Mouse (Mus musculus) testis, adult 10 weeks (tissue): Measurements from ENCODE around the gene Clcc1. TPM values are rescaled to one million over a fixed set of nuclear protein-coding genes. Genes with fewer than 3 reads are reported as not detected.

Experiments
- polyA plus RNA-seq: library from polyadenylated mRNA; stranded (reverse); fragments of 350-450 nt; fragmentation: Illumina TruSeq; extraction: RNeasy Lipid Tissue Mini Kit (QIAGEN cat#74804); gene quantifications from one replicate; pipeline ENCODE4 v1.2.3, GENCODE M21; 2014; ENCODE audit warnings: low read depth, low replicate concordance

Clcc1 gene
- 20.2 TPM for polyA plus RNA-seq

DNA sequence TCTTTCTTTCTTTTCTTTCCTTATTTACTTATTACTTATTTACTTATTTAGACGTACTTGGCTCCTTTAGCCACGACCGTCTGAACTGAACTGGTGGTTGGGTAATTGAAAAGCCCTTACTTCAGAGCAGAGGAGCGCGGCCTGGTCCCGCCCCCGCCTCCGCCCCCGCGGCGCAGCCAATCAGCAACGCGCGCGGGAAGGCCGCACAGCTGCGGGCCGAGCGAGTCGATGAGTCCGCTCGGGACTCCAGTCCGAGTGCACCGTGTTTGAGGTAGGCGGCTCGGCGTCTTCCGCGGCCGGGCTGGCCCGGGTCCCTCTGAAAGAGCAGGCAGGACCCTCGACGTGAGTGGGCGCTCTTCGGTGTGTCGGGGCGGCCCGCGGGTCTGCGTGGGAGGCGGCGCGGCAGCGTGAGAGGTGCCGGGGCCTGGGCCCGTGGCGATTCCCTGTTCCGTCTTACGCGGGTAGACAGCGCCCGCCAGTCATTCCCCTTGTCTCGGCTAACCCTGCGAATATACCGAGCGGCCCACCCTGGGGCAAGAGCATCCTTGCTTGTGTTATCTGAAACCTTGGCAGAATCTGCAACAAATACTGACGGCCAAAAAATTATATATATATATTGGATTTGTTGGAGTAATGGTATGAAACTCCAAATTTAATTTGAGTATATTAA is at the start of gene Clcc1:
Gene Clcc1 (plus strand): TSS at position 204 of the 670 bp plus-strand sequence.

GRCm38 (mm10) chr3:108722036-108722872 is 68.5 kb downstream of the Clcc1 start, which contains the start of gene Gpsm2:
Gene Gpsm2 (minus strand): TSS chr3:108722309.

Other genes starting within 250 kb of the Clcc1 start
- 0.48 TPM for gene Celsr2, start 238.4 kb upstream of the Clcc1 start, polyA plus RNA-seq
- gene Sars, start 208.7 kb upstream of the Clcc1 start, polyA plus RNA-seq, result 6.2 TPM
- 359 TPM for gene 1700013F07Rik, start 119.8 kb upstream of the Clcc1 start, polyA plus RNA-seq
- 43.2 TPM for gene 5330417C22Rik, start 117.4 kb upstream of the Clcc1 start, polyA plus RNA-seq
- 26.8 TPM for gene Tmem167b, start 91.4 kb upstream of the Clcc1 start, polyA plus RNA-seq
- gene Taf13, start 82.2 kb upstream of the Clcc1 start, polyA plus RNA-seq, result 89.3 TPM
- gene Wdr47, start 62.6 kb upstream of the Clcc1 start, polyA plus RNA-seq, result 69.3 TPM
- 12.3 TPM for gene Gpsm2, start 68.4 kb downstream of the Clcc1 start, polyA plus RNA-seq
- 48.3 TPM for gene Aknad1, start 85.7 kb downstream of the Clcc1 start, polyA plus RNA-seq
- gene Stxbp3, start 186.6 kb downstream of the Clcc1 start, polyA plus RNA-seq, result 32.1 TPM
- 0.43 TPM for gene Fndc7, start 236.1 kb downstream of the Clcc1 start, polyA plus RNA-seq